Mouse (Mus musculus) urinary bladder, postnatal 36 days (tissue): ENCODE measurements around the gene Raph1.
"Not testable (repeated sequence)": the region's sequence is repeated elsewhere in the genome, so short reads cannot be mapped to it uniquely, and the experiment has no call there.

Experiments
- DNase-seq, 2 experiments: peaks; one replicate each; pipeline ENCODE4 v3.0.0; 2022; ENCODE audit warnings: low spot score in 2 of 2, mixed read lengths in 1 of 2

Gene Raph1

GRCm38 (mm10) chr1:60565270-60565920 lies 1.5 kb downstream of the Raph1 start:
- no peak for DNase-seq

GRCm38 (mm10) chr1:60564691-60565090 lies 2.2 kb downstream of the Raph1 start:
- DNase-seq, result no peak

GRCm38 (mm10) chr1:60563021-60563420 lies 3.9 kb downstream of the Raph1 start:
- no peak for DNase-seq

GRCm38 (mm10) chr1:60543681-60544080 lies 23.2 kb downstream of the Raph1 start:
- DNase-seq, result no peak

GRCm38 (mm10) chr1:60539272-60539671 lies 27.6 kb downstream of the Raph1 start:
- no peak for DNase-seq

GRCm38 (mm10) chr1:60534932-60535331 lies 32.0 kb downstream of the Raph1 start:
- no peak for DNase-seq

GRCm38 (mm10) chr1:60530636-60531035 lies 36.3 kb downstream of the Raph1 start:
- DNase-seq, result no peak

GRCm38 (mm10) chr1:60530107-60530506 lies 36.8 kb downstream of the Raph1 start:
- no peak for DNase-seq

GRCm38 (mm10) chr1:60510584-60510983 lies 56.3 kb downstream of the Raph1 start:
- no peak for DNase-seq

- no peak for DNase-seq
Measured at GRCm38 (mm10) chr1:60503456-60503855, 63.4 kb downstream of the Raph1 start.

- no peak for DNase-seq
Measured at GRCm38 (mm10) chr1:60493421-60493820, 73.5 kb downstream of the Raph1 start.

- DNase-seq, result no peak
Measured at GRCm38 (mm10) chr1:60492404-60492803, 74.5 kb downstream of the Raph1 start.

- DNase-seq, result no peak
Measured at GRCm38 (mm10) chr1:60490510-60490909, 76.4 kb downstream of the Raph1 start.

- DNase-seq, result no peak
Measured at GRCm38 (mm10) chr1:60489660-60490059, 77.2 kb downstream of the Raph1 start.

GRCm38 (mm10) chr1:60488635-60489034 lies 78.3 kb downstream of the Raph1 start:
- no peak for DNase-seq

GRCm38 (mm10) chr1:60485649-60486048 lies 81.3 kb downstream of the Raph1 start:
- DNase-seq, result no peak

- no peak for DNase-seq
Measured at GRCm38 (mm10) chr1:60482881-60483280, 84.0 kb downstream of the Raph1 start.

- DNase-seq, result no peak
Measured at GRCm38 (mm10) chr1:60481561-60481960, 85.3 kb downstream of the Raph1 start.

GRCm38 (mm10) chr1:60470541-60470940 lies 96.4 kb downstream of the Raph1 start:
- no peak for DNase-seq

- no peak for DNase-seq
Measured at GRCm38 (mm10) chr1:60469491-60469890, 97.4 kb downstream of the Raph1 start.

GRCm38 (mm10) chr1:60460623-60461022 lies 106.3 kb downstream of the Raph1 start:
- DNase-seq, result no peak

GRCm38 (mm10) chr1:60449896-60450295 lies 117.0 kb downstream of the Raph1 start:
- no peak for DNase-seq

GRCm38 (mm10) chr1:60447067-60447466 lies 119.8 kb downstream of the Raph1 start:
- no peak for DNase-seq

- DNase-seq, result not testable (repeated sequence)
Measured at GRCm38 (mm10) chr1:60441438-60441837, 125.5 kb downstream of the Raph1 start.
